Mouse (Mus musculus) right cerebral cortex, postnatal 25 days (tissue): Measurements from ENCODE around the gene Cenpo.

Experiments
- DNase-seq: peaks from one replicate; pipeline ENCODE4 v3.0.0; 2022

Gene Cenpo

GRCm38 (mm10) chr12:4194643-4195042 lies 39.5 kb downstream of the Cenpo start:
- peak; percentile 53 for DNase-seq

GRCm38 (mm10) chr12:4193025-4193740 lies 40.9 kb downstream of the Cenpo start:
- no peak for DNase-seq

- DNase-seq, result no peak
These were observed 41.6 kb downstream of the Cenpo start for GRCm38 (mm10) chr12:4192514-4192913.

- DNase-seq, result no peak
These were observed 45.0 kb downstream of the Cenpo start for GRCm38 (mm10) chr12:4189060-4189447.

GRCm38 (mm10) chr12:4188171-4189059 lies 45.7 kb downstream of the Cenpo start:
- DNase-seq, result no peak

GRCm38 (mm10) chr12:4184648-4185047 lies 49.4 kb downstream of the Cenpo start:
- no peak for DNase-seq

- no peak for DNase-seq
These were observed 53.6 kb downstream of the Cenpo start for GRCm38 (mm10) chr12:4180507-4180906.

GRCm38 (mm10) chr12:4179671-4180233 lies 54.3 kb downstream of the Cenpo start:
- no peak for DNase-seq

GRCm38 (mm10) chr12:4178839-4179238 lies 55.3 kb downstream of the Cenpo start:
- no peak for DNase-seq

- DNase-seq, result no peak
These were observed 60.8 kb downstream of the Cenpo start for GRCm38 (mm10) chr12:4173108-4173790.

- DNase-seq, result no peak
These were observed 64.5 kb downstream of the Cenpo start for GRCm38 (mm10) chr12:4169622-4170021.

GRCm38 (mm10) chr12:4169058-4169457 lies 65.0 kb downstream of the Cenpo start:
- DNase-seq, result no peak

- no peak for DNase-seq
These were observed 67.1 kb downstream of the Cenpo start for GRCm38 (mm10) chr12:4166970-4167369.

- no peak for DNase-seq
These were observed 71.2 kb downstream of the Cenpo start for GRCm38 (mm10) chr12:4162886-4163285.

GRCm38 (mm10) chr12:4160322-4160721 lies 73.8 kb downstream of the Cenpo start:
- DNase-seq, result no peak

GRCm38 (mm10) chr12:4158868-4159632 lies 75.0 kb downstream of the Cenpo start:
- DNase-seq, result no peak

GRCm38 (mm10) chr12:4158179-4158578 lies 75.9 kb downstream of the Cenpo start:
- DNase-seq, result no peak

GRCm38 (mm10) chr12:4157466-4157865 lies 76.6 kb downstream of the Cenpo start:
- no peak for DNase-seq

GRCm38 (mm10) chr12:4151969-4152368 lies 82.1 kb downstream of the Cenpo start:
- no peak for DNase-seq

- DNase-seq, result no peak
These were observed 83.2 kb downstream of the Cenpo start for GRCm38 (mm10) chr12:4150936-4151335.
